Mouse (Mus musculus): ENCODE data around the gene Gm21870. TPM values are rescaled to one million over a fixed set of nuclear protein-coding genes. Genes with fewer than 3 reads are reported as not detected.
"Not testable (repeated sequence)": the region's sequence is repeated elsewhere in the genome, so short reads cannot be mapped to it uniquely, and the experiment has no call there.

The Gm21870 gene
- total RNA-seq (2017): not detected in 2 replicates

GRCm38 (mm10) chrX:33986716-33987115, at the start of gene Gm21870:
TSS of gene Gm21870 (minus strand) at chrX:33986816.
- not testable (repeated sequence) for ATAC-seq (ENCODE audit: extremely low read depth, insufficient number of reproducible peaks, low FRiP score, poor library complexity, severe bottlenecking)

DNA sequence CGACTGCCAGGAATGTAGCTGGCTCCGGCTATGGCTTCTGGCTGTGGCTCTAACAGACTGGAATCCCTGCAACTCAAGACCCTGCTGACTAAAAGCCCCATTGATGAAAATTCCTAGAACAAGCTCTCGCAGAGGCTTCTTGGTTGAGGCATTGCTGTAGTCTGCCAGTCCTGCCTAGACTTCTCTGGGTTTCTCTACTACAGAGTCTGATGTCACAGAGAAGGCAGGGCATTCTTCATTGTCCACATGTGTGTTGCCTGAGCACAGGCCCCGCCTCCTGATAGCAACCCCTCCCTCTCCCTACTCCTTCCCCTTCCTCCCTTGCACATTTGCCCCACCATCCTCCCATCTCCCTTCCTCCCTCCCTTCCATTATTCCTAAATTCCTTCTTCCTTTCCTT, 30.2 kb downstream of the Gm21870 start, which contains the start of gene Btbd35f6:
Btbd35f6 (minus strand) TSS at position 101 of the 400 bp plus-strand sequence.
- not testable (repeated sequence) for ATAC-seq (ENCODE audit: extremely low read depth, insufficient number of reproducible peaks, low FRiP score, poor library complexity, severe bottlenecking)

Other genes starting within 250 kb of the Gm21870 start
- gene Btbd35f6, start 30.3 kb downstream of the Gm21870 start, total RNA-seq (2017): not detected in 2 replicates
- not detected in 2 replicates for gene Btbd35f9, start 174.7 kb upstream of the Gm21870 start, total RNA-seq (2017)